Mouse (Mus musculus) forebrain, embryonic 10.5 days (tissue): ENCODE data around the gene Gm13279. TPM values are rescaled to one million over a fixed set of nuclear protein-coding genes. Genes with fewer than 3 reads are reported as not detected.
"Not testable (repeated sequence)": the region's sequence is repeated elsewhere in the genome, so short reads cannot be mapped to it uniquely, and the experiment has no call there.

Experiments
- DNase-seq: peaks from one replicate; pipeline ENCODE4 v3.0.0-alpha.2; 2017; ENCODE audit warnings: low spot score; ENCODE audit errors: extremely low spot score
- H3K27ac ChIP-seq: fragments of 300-500 bp; sonication (generic); 2 replicates; pipeline ENCODE4 v1.5.1; 2016; ENCODE audit warnings: mild to moderate bottlenecking
- H3K27me3 ChIP-seq: fragments of 300-500 bp; sonication (generic); 2 replicates; pipeline ENCODE4 v1.6.1; 2016; ENCODE audit warnings: mild to moderate bottlenecking; ENCODE audit not compliant: poor library complexity, severe bottlenecking
- H3K36me3 ChIP-seq: fragments of 300-500 bp; sonication (generic); replicated peaks from 2 replicates; pipeline ENCODE4 v1.6.1; 2016; ENCODE audit warnings: mild to moderate bottlenecking, moderate library complexity
- H3K4me1 ChIP-seq: fragments of 300-500 bp; sonication (generic); 2 replicates; pipeline ENCODE4 v1.6.1; 2016
- H3K4me3 ChIP-seq: fragments of 300-500 bp; sonication (generic); 2 replicates; pipeline ENCODE4 v1.5.1; 2016; ENCODE audit warnings: mild to moderate bottlenecking, moderate library complexity
- H3K9me3 ChIP-seq: fragments of 300-500 bp; sonication (generic); 2 replicates; pipeline ENCODE4 v1.6.1; 2016; ENCODE audit warnings: mild to moderate bottlenecking, moderate library complexity
- WGBS: fragments of 180-500 bp; shearing (Covaris S2); methylation state at CpG from one replicate; pipeline ENCODE4 v1.1.7; 2016; 5-methylcytosine and 5-hydroxymethylcytosine counted together
- polyA plus RNA-seq: library from polyadenylated mRNA; unstranded; fragments of >200 nt; fragmentation: Nextera tagmentation; extraction: Ambion mirVana; gene quantifications from 2 replicates; pipeline ENCODE4 v1.2.1, GENCODE M21; 2016

Gene Gm13279
- polyA plus RNA-seq, 1 experiment from 2014 or later, result not detected

GRCm38 (mm10) chr4:88776622-88777021, 20.6 kb upstream of the Gm13279 start, which contains the start of gene Gm13289:
Gm13289 (plus strand) TSS chr4:88776922.
- WGBS, result no CpG with 5 or more reads among the region's 29 CpGs
- not testable (repeated sequence) for H3K27me3 ChIP-seq, H3K9me3 ChIP-seq, H3K36me3 ChIP-seq, H3K4me1 ChIP-seq, H3K4me3 ChIP-seq, H3K27ac ChIP-seq, DNase-seq

- H3K36me3 ChIP-seq, H3K9me3 ChIP-seq, DNase-seq, H3K27me3 ChIP-seq, H3K4me1 ChIP-seq, H3K27ac ChIP-seq, H3K4me3 ChIP-seq: not testable (repeated sequence)
- no CpG with 5 or more reads among the region's 29 CpGs for WGBS
These were observed 17.6 kb upstream of the Gm13279 start, which contains the start of gene Gm13272 for GRCm38 (mm10) chr4:88779550-88779949. Gm13272 (plus strand) TSS chr4:88779850.

DNA sequence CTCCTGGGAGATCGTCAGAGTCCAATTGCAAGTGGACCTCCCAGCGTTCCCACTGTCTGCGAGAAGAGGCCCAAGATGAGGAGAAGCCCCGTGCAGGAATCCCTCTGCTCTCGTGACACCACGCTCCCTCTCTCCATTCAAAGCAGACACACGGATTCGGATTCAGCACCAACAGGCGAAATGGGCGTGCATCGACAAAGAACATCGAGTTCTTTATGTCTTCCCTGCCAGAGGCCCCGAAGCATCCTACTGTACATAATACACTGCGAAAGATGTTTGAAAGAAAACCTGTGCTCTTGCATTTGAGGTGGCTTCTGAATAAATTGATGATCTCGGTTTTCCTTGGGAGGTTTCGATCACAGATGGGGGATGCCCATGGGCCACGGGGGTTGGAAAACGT, 16.9 kb upstream of the Gm13279 start:
- not testable (repeated sequence) for H3K4me1 ChIP-seq, H3K27me3 ChIP-seq, DNase-seq, H3K9me3 ChIP-seq, H3K4me3 ChIP-seq, H3K27ac ChIP-seq, H3K36me3 ChIP-seq
- 43% methylated on average over 16 of the region's 18 CpGs for WGBS

DNA sequence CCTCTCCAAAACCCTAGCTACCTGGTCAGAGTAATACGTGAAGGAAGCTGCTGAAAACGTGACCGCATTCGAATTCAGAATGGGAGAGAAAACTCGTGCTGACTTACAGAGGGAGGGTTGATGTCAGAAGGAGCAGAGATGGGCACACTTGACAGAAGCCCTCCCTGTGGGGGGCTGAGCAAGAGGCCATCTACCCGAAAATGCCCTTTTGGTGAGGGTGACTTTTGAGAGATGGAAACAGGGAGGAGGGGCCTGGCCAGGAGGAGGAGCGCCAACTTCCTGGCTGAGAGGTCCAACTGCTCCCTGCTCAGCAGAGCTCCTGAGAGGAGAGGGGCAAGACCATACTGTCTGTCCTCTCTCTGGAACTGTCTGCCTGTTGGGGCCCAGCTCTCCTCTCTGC, 15.4 kb upstream of the Gm13279 start, which contains the start of gene Ifnz:
TSS of gene Ifnz (plus strand) at position 301 of the 400 bp plus-strand sequence.
- H3K27me3 ChIP-seq, H3K9me3 ChIP-seq, H3K27ac ChIP-seq, H3K4me1 ChIP-seq, H3K36me3 ChIP-seq, DNase-seq: not testable (repeated sequence)
- peak within 1 kb of the TSS; percentile 33; the same call in 1 of the 2 replicates for H3K4me3 ChIP-seq
- WGBS, result 17% methylated on average over 5 of the region's 7 CpGs

GRCm38 (mm10) chr4:88782335-88782734, 14.9 kb upstream of the Gm13279 start:
- peak overlapping the region; percentile 33; the same call in 1 of the 2 replicates for H3K4me3 ChIP-seq
- H3K9me3 ChIP-seq, H3K27ac ChIP-seq, H3K36me3 ChIP-seq, H3K4me1 ChIP-seq, H3K27me3 ChIP-seq, DNase-seq: not testable (repeated sequence)
- 0% methylated on average over 4 of the region's 31 CpGs for WGBS

DNA sequence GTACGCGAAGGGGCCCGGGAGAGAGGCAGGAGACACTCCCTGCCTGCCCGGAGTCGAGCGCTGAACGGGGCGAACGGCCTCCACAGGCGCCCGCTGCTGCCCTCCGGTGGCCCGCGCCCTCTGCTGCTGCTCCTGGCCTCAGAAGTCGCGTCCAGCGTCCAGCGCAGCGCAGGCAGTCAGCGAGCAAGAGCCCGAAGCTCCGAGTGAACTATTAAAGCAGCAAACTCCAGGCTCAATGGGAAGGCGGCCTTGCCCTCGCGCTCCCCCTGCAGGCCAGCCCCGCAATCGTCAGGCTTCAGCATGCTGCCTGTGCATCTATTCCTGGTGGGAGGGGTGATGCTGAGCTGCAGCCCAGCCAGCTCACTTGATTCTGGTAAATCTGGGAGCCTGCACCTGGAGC, 11.8 kb upstream of the Gm13279 start, which contains the start of gene Gm13276:
TSS of gene Gm13276 (plus strand) at position 301 of the 400 bp plus-strand sequence.
- WGBS, result no CpG with 5 or more reads among the region's 27 CpGs
- H3K27ac ChIP-seq, result not testable (repeated sequence)

DNA sequence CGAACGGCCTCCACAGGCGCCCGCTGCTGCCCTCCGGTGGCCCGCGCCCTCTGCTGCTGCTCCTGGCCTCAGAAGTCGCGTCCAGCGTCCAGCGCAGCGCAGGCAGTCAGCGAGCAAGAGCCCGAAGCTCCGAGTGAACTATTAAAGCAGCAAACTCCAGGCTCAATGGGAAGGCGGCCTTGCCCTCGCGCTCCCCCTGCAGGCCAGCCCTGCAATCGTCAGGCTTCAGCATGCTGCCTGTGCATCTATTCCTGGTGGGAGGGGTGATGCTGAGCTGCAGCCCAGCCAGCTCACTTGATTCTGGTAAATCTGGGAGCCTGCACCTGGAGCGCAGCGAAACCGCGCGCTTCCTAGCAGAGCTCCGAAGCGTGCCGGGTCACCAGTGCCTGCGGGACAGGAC, 8.8 kb upstream of the Gm13279 start, which contains the start of gene Gm13277:
TSS of gene Gm13277 (plus strand) at position 231 of the 400 bp plus-strand sequence.
- DNase-seq, H3K4me3 ChIP-seq, H3K36me3 ChIP-seq, H3K27me3 ChIP-seq, H3K27ac ChIP-seq, H3K9me3 ChIP-seq, H3K4me1 ChIP-seq: not testable (repeated sequence)
- WGBS, result 3% methylated on average over 4 of the region's 28 CpGs

More for the DNA sequence above, 11.8 kb upstream of the Gm13279 start, which contains the start of gene Gm13276:
- H3K36me3 ChIP-seq, H3K27me3 ChIP-seq, H3K4me3 ChIP-seq, H3K4me1 ChIP-seq, DNase-seq, H3K9me3 ChIP-seq: not testable (repeated sequence)

- not testable (repeated sequence) for H3K4me3 ChIP-seq, H3K4me1 ChIP-seq, H3K36me3 ChIP-seq, H3K9me3 ChIP-seq, H3K27me3 ChIP-seq, H3K27ac ChIP-seq, DNase-seq
- no CpG with 5 or more reads among the region's 28 CpGs for WGBS
These were observed 5.9 kb upstream of the Gm13279 start, which contains the start of gene Gm13278 for GRCm38 (mm10) chr4:88791250-88791649. Gm13278 (plus strand) TSS chr4:88791550.

DNA sequence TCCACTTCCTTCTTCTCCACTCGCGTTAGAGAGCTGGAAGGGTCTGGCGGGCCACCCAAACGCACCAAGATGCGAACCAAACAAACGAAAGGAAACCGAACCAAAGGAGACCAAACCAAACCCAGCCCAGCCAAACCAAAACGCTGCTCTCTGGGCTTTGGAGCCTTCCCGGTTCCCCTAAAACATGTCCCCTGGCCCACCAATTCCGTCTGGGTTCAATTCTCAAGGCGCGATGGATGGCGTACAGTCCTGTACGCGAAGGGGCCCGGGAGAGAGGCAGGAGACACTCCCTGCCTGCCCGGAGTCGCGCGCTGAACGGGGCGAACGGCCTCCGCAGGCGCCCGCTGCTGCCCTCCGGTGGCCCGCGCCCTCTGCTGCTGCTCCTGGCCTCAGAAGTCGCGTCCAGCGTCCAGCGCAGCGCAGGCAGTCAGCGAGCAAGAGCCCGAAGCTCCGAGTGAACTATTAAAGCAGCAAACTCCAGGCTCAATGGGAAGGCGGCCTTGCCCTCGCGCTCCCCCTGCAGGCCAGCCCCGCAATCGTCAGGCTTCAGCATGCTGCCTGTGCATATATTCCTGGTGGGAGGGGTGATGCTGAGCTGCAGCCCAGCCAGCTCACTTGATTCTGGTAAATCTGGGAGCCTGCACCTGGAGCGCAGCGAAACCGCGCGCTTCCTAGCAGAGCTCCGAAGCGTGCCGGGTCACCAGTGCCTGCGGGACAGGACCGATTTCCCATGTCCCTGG, 3.1 kb upstream of the Gm13279 start, which contains the start of gene Gm13275:
TSS of gene Gm13275 (plus strand) at position 552 of the 740 bp plus-strand sequence.
- H3K4me1 ChIP-seq, H3K27me3 ChIP-seq, H3K36me3 ChIP-seq, H3K4me3 ChIP-seq, DNase-seq, H3K9me3 ChIP-seq, H3K27ac ChIP-seq: not testable (repeated sequence)
- WGBS, result 0% methylated on average over 17 of the region's 52 CpGs

GRCm38 (mm10) chr4:88799365-88799764, 2.2 kb downstream of the Gm13279 start, which contains the start of gene Gm13285:
Gm13285 (plus strand) TSS chr4:88799665.
- H3K36me3 ChIP-seq, H3K4me1 ChIP-seq, H3K27ac ChIP-seq, H3K4me3 ChIP-seq, H3K27me3 ChIP-seq, DNase-seq, H3K9me3 ChIP-seq: not testable (repeated sequence)
- 14% methylated on average over 6 of the region's 7 CpGs for WGBS

DNA sequence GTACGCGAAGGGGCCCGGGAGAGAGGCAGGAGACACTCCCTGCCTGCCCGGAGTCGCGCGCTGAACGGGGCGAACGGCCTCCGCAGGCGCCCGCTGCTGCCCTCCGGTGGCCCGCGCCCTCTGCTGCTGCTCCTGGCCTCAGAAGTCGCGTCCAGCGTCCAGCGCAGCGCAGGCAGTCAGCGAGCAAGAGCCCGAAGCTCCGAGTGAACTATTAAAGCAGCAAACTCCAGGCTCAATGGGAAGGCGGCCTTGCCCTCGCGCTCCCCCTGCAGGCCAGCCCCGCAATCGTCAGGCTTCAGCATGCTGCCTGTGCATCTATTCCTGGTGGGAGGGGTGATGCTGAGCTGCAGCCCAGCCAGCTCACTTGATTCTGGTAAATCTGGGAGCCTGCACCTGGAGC, 5.8 kb downstream of the Gm13279 start, which contains the start of gene Gm13287:
TSS of gene Gm13287 (plus strand) at position 301 of the 400 bp plus-strand sequence.
- not testable (repeated sequence) for H3K4me3 ChIP-seq, H3K9me3 ChIP-seq, H3K27ac ChIP-seq, DNase-seq, H3K36me3 ChIP-seq, H3K4me1 ChIP-seq
- H3K27me3 ChIP-seq, result peaks cover 17% of the 10 kb centered on the region
- WGBS, result no CpG with 5 or more reads among the region's 29 CpGs

GRCm38 (mm10) chr4:88805231-88805630, 8.0 kb downstream of the Gm13279 start, which contains the start of gene Gm13288:
Gm13288 (plus strand) TSS chr4:88805531.
- H3K4me1 ChIP-seq, H3K36me3 ChIP-seq, DNase-seq, H3K27ac ChIP-seq, H3K9me3 ChIP-seq: not testable (repeated sequence)
- no CpG with 5 or more reads among the region's 8 CpGs for WGBS
- H3K27me3 ChIP-seq, result peaks cover 18% of the 10 kb centered on the region
- peak within 1 kb of the TSS; percentile 34; the same call in 1 of the 2 replicates for H3K4me3 ChIP-seq

GRCm38 (mm10) chr4:88805761-88806160, 8.6 kb downstream of the Gm13279 start:
- Histone ChIP-seq H3K27me3 (peaks cover 18% of the 10 kb centered on the region), H3K4me3 (peak overlapping the region; percentile 34; the same call in 1 of the 2 replicates)
- H3K27ac ChIP-seq, H3K36me3 ChIP-seq, H3K9me3 ChIP-seq, H3K4me1 ChIP-seq, DNase-seq: not testable (repeated sequence)
- WGBS, result 0% methylated on average over 15 of the region's 34 CpGs
